Mouse (Mus musculus) erythroblast, embryonic 14.5 days (primary cell): ENCODE measurements around the gene Mks1. TPM values are rescaled to one million over a fixed set of nuclear protein-coding genes. Genes with fewer than 3 reads are reported as not detected.
"Not testable (repeated sequence)": the region's sequence is repeated elsewhere in the genome, so short reads cannot be mapped to it uniquely, and the experiment has no call there.

Experiments used
- H3K27me3 ChIP-seq: 2 replicates; pipeline ENCODE4 v1.6.1; 2012; ENCODE audit warnings: inconsistent platforms; ENCODE audit not compliant: control insufficient read depth
- H3K36me3 ChIP-seq: 2 replicates; pipeline ENCODE4 v1.6.1; 2012; ENCODE audit warnings: mild to moderate bottlenecking, inconsistent platforms; ENCODE audit not compliant: control insufficient read depth
- H3K4me1 ChIP-seq: 2 replicates; pipeline ENCODE4 v1.6.1; 2012; ENCODE audit warnings: inconsistent platforms; ENCODE audit not compliant: control insufficient read depth
- H3K4me3 ChIP-seq: replicated peaks from 2 replicates; pipeline ENCODE3; 2012; ENCODE audit warnings: moderate library complexity, mild to moderate bottlenecking, inconsistent platforms
- H3K9me3 ChIP-seq: 2 replicates; pipeline ENCODE4 v1.6.1; 2012; ENCODE audit warnings: low read length, inconsistent platforms, mixed read lengths; ENCODE audit not compliant: control insufficient read depth
- GATA1 ChIP-seq: IDR thresholded peaks from 2 replicates; pipeline ENCODE4 v1.6.1; 2012; ENCODE audit warnings: low read length, inconsistent platforms, mixed read lengths
- TAL1 ChIP-seq: IDR thresholded peaks from 3 replicates; pipeline ENCODE4 v1.6.1; 2012; ENCODE audit warnings: low read length, inconsistent platforms, mixed read lengths
- polyA plus RNA-seq: library from polyadenylated mRNA; stranded (reverse); fragments of >175 nt; gene quantifications from 2 replicates; pipeline ENCODE4 v1.2.3, GENCODE M21; 2012

The Mks1 gene
- polyA plus RNA-seq, 1 experiment: 0.04 TPM

- Histone ChIP-seq H3K27me3 (no peaks in the 10 kb centered on the region), H3K9me3 (no peaks in the 10 kb centered on the region), H3K4me3 (no peak overlapping the region), H3K4me1 (no peaks in the 10 kb centered on the region), H3K36me3 (no peaks in the 10 kb centered on the region; the same call in 1 of the 2 replicates)
- no peak for TF ChIP-seq TAL1
- no peak for TF ChIP-seq GATA1
Observed at GRCm38 (mm10) chr11:87862805-87863204, 9.8 kb downstream of the Mks1 start.

- not testable (repeated sequence) for H3K4me3 ChIP-seq, H3K36me3 ChIP-seq, H3K9me3 ChIP-seq, H3K4me1 ChIP-seq, H3K27me3 ChIP-seq
Observed at GRCm38 (mm10) chr11:87866891-87867290, 13.9 kb downstream of the Mks1 start.

GRCm38 (mm10) chr11:87870096-87870495 is 17.1 kb downstream of the Mks1 start:
- TF ChIP-seq GATA1 (no peak), TAL1 (no peak)
- Histone ChIP-seq H3K27me3 (no peaks in the 10 kb centered on the region), H3K9me3 (no peaks in the 10 kb centered on the region)

GRCm38 (mm10) chr11:87871766-87872165 is 18.8 kb downstream of the Mks1 start:
- TF ChIP-seq TAL1: no peak
- Histone ChIP-seq H3K27me3 (no peaks in the 10 kb centered on the region), H3K4me1 (no peaks in the 10 kb centered on the region), H3K4me3 (no peak overlapping the region), H3K36me3 (no peaks in the 10 kb centered on the region), H3K9me3 (no peaks in the 10 kb centered on the region)

More at GRCm38 (mm10) chr11:87870096-87870495, 17.1 kb downstream of the Mks1 start:
- no peaks in the 10 kb centered on the region for H3K4me1 ChIP-seq
- H3K4me3 ChIP-seq: no peak overlapping the region
- H3K36me3 ChIP-seq: no peaks in the 10 kb centered on the region

GRCm38 (mm10) chr11:87875436-87875835 is 22.4 kb downstream of the Mks1 start, which contains the start of gene Epx:
Gene Epx, minus strand, starts transcription at chr11:87875536.
- no peak within 1 kb of the TSS for H3K4me3 ChIP-seq
- H3K36me3 ChIP-seq: no peaks in the 10 kb centered on the region
- no peaks in the 10 kb centered on the region for H3K4me1 ChIP-seq
- no peak for TF ChIP-seq GATA1
- no peak for TF ChIP-seq TAL1
- no peaks in the 10 kb centered on the region for H3K9me3 ChIP-seq
- H3K27me3 ChIP-seq: no peaks in the 10 kb centered on the region

GRCm38 (mm10) chr11:87879826-87880225 is 26.8 kb downstream of the Mks1 start:
- H3K9me3 ChIP-seq: no peaks in the 10 kb centered on the region
- no peaks in the 10 kb centered on the region for H3K4me1 ChIP-seq
- H3K4me3 ChIP-seq: no peak overlapping the region
- H3K36me3 ChIP-seq: no peaks in the 10 kb centered on the region
- H3K27me3 ChIP-seq: no peaks in the 10 kb centered on the region
- TF ChIP-seq GATA1: no peak
- TF ChIP-seq TAL1: no peak

GRCm38 (mm10) chr11:87881714-87882113 is 28.7 kb downstream of the Mks1 start:
- no peaks in the 10 kb centered on the region for H3K36me3 ChIP-seq
- H3K27me3 ChIP-seq: no peaks in the 10 kb centered on the region
- no peak overlapping the region for H3K4me3 ChIP-seq
- TF ChIP-seq TAL1: no peak
- TF ChIP-seq GATA1: no peak
- no peaks in the 10 kb centered on the region for H3K9me3 ChIP-seq
- no peaks in the 10 kb centered on the region for H3K4me1 ChIP-seq

- no peaks in the 10 kb centered on the region for H3K36me3 ChIP-seq
Observed at GRCm38 (mm10) chr11:87883493-87883892, 30.5 kb downstream of the Mks1 start.

GRCm38 (mm10) chr11:87884856-87885255 is 31.8 kb downstream of the Mks1 start:
- H3K4me1 ChIP-seq: no peaks in the 10 kb centered on the region
- H3K27me3 ChIP-seq: no peaks in the 10 kb centered on the region
- H3K36me3 ChIP-seq: no peaks in the 10 kb centered on the region
- H3K4me3 ChIP-seq: no peak overlapping the region
- no peaks in the 10 kb centered on the region for H3K9me3 ChIP-seq
- TF ChIP-seq TAL1 (no peak), GATA1 (no peak)

More at GRCm38 (mm10) chr11:87883493-87883892, 30.5 kb downstream of the Mks1 start:
- H3K4me1 ChIP-seq: no peaks in the 10 kb centered on the region
- no peaks in the 10 kb centered on the region for H3K9me3 ChIP-seq
- no peak overlapping the region for H3K4me3 ChIP-seq
- H3K27me3 ChIP-seq: no peaks in the 10 kb centered on the region
- TF ChIP-seq GATA1 (no peak), TAL1 (no peak)

GRCm38 (mm10) chr11:87892168-87892567 is 39.2 kb downstream of the Mks1 start, which contains the start of gene Olfr462:
Gene Olfr462, minus strand, starts transcription at chr11:87892268.
- Histone ChIP-seq H3K27me3 (no peaks in the 10 kb centered on the region; the same call in 1 of the 2 replicates), H3K36me3 (no peaks in the 10 kb centered on the region), H3K4me1 (no peaks in the 10 kb centered on the region), H3K9me3 (no peaks in the 10 kb centered on the region), H3K4me3 (no peak within 1 kb of the TSS)
- TF ChIP-seq GATA1 (no peak), TAL1 (no peak)
